Mouse (Mus musculus) right cerebral cortex, adult 2 months (tissue): ENCODE measurements around the gene Faf1.

Experiments used
- DNase-seq, 2 experiments: peaks; one replicate each; pipeline ENCODE4 v3.0.0; 2021 to 2022; ENCODE audit warnings: low spot score in 2 of 2

Faf1 gene

DNA sequence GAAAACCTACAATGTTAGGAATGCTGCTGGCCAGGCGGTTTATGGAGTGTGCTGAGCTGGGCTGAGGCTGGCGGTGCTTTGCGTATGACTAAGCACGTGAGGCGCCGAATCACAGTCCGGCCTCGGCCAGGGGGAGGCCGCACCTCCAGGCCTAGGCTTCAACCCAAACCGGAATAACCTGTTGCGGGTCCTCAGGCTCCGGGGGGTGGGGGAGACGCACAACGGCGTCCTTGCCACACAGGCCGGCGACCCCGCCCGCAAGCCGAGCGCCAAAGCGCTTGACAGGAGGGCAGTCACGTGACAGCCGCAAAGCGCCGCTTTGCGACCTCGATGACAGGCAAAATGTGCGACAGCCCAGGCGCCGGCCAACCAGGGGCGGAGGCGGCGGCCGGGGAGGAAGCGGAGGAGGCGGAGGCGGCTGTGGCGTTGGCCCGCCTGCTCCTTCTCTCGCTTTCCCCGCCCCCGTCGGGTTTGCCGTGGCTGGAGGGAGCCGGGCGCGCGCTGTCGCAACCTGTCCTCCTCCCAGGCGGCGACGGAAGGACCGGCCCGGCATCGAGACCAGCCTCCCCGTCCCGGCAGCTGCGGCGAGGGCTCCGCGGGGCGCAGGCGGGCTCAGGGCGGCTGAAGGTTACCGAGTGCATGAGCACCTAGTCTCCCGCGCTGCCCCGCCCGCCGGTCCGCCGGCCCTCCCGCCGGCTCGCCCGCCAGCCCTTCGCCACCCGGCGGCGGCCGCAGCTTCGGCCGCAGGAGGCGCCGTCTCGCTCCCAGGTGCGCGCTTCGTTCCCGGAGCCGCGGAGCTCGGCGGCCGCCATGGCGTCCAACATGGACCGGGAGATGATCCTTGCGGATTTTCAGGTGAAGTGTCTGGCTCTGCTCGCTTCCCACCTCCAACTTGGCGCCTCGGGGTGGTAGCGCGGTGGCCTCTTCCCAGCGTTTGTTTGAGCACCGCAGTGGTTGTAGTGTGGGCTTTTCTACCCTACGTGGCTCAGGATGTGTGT lies at the start of gene Faf1:
Gene Faf1, plus strand, starts transcription at position 371 of the 998 bp plus-strand sequence.
- peak; percentile 96 to 98 for DNase-seq

DNA sequence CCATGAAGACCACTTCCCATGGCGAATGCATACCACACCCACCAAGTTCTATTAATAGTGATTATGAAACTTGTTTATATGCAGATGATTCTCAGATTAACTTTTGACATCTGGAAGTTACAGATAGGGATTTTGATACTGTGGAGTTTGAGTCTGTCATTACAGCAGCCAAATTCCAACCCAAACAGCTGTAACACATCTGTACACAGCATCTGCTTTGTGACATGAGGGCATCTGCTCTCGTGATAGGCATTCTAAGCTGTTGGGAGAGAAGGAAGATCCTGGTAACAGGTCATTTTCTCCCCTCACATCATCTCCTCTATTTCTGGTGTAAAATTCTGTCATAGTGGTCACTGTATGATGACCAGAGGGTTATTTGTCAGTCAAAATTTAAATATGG lies 46.2 kb upstream of the Faf1 start:
- no peak for DNase-seq

DNA sequence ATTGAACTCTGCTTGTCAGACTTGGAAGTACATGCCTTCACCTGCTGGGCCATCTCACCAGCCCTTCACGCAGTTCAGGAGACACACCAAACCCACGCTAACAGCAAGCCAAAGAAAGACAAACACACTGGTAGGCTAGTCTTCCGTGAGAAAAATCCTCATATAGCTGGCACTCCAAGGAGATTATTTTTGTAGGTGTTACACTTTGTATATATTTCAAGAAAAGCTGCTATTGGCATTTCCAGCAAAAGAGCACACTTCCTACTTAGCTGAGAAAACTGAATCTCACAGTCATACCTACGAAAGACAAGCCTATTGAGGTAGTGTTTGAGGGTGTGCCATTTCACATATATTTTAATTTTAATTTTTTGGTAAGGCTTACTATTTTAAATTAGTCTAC lies 45.4 kb upstream of the Faf1 start:
- no peak for DNase-seq

DNA sequence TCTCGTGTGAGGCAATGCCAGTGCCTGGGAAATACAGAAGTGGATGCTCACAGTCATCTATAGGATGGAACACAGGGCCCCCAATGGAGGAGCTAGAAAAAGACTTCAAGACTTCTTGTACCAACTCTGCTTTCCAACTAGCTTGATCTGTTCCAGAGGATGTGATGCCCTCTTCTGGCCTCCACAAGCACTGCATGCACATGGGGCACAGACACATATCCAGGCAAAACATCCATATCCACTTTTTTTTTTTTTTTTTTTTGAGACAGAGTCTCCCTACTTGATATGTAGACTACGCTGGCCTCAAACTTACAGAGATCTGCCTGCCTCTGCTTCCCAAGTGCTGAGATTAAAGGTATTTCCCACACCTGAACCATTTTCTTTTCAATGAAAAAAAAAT lies 41.4 kb upstream of the Faf1 start:
- DNase-seq = no peak

DNA sequence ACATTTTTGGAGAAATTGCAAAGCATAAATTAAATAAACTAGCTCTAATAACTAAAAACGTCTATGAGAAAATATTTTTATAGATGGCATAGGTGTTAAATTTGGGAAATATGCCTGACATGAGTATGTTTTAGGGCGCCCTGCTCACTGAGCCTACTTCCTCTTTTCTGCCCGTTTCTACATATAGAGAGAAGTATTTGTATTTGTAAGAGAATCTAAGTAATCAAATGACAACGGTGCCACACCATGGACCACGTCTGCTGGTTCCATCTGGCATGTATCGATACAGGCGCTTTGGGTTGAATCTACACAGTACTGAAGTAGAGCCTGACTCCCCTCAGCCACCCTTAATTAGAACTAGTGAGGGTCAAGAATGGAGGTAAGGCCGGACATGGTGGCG lies 37.0 kb upstream of the Faf1 start:
- no peak for DNase-seq

DNA sequence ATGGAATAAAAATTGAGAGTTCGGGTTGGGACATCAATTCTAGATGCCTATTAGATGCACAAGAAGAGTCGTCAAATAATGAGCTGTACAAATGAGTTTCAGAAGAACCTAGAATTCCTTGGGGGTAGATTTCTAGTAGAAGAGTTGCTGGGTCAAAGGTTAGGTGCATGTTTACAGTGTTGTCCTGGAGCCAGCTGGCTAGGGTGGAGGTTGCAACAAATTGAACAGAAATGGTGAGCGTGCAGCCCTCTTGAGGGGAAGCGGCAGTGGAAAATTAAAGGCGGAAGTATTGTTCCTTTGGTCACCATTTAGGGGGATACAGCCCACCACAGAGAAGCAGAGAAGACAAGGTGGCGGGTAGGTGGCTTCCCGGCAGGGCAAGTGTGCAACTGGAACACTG lies 36.2 kb upstream of the Faf1 start:
- DNase-seq = no peak

DNA sequence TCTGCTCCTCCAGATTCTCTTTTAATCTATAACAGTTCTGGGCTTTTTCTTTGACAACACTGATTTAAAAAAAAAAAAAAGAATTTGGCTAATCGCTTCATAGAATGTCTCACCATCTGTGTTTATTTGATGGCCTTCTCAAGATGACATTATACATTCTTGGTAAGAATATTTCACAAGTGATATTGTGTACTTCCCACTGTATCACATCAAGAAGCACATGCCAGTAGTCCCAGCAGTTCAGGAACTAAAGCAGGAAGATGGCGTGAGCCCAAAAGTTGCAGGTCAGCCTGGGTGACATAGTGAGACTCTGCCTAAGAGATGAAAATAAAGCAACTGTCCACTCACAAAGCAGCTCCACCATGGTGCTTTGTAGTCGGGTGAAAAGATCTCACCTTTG lies 34.9 kb upstream of the Faf1 start:
- DNase-seq = no peak

DNA sequence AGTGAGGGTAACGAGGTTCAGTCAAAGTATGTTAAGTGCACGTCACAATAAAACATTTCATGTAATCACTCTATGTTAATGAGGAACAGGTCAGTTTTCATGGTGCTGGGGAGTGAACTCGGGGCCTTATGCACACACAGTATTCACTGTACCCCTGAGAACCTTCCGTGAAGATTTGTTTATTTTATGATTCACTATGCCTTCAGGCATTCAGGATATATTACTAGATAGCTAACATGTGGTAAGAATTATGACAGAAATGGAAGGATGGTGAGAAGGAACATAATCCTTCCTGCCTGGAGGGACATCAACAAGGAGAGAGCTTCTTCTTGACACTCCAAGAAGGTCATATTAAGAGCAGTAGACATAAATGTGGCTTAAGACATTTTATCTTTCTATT lies 29.1 kb upstream of the Faf1 start:
- DNase-seq = no peak

DNA sequence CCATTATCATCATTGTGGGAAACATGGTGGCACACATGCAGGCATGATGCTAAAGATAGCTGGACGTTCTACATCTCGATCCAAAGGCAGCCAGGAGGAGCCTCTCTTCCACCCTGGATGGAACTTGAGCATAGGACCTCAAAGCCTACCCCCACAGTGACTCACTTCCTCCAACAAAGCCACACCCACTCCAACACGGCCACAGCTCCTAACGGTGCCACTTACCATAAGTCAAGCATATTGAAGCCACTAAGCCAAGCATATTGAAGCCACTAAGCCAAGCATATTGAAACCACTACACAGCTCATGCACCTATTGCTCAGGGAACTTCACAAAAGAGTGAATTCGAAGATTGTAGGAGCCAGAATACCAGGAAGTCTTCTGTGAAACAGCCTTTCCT lies 27.1 kb upstream of the Faf1 start:
- no peak for DNase-seq

DNA sequence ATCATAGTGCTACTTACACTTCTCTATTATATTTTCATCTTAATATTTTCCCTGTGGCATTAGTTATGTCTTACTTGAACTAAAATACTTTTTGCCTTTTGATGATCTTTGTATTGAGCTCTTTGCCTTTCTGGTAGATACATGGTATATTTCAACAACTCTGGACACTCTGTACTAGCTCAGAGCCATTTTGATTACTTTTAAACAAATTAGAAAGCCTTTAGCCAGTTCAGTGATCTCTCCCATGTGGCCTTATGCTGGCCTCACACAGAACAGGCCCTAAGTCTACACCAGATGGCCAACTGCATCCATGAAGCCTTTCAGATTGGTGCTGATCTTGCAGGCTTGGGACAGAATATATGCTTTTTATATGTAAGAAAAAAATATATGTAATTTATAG lies 23.1 kb upstream of the Faf1 start:
- no peak for DNase-seq

DNA sequence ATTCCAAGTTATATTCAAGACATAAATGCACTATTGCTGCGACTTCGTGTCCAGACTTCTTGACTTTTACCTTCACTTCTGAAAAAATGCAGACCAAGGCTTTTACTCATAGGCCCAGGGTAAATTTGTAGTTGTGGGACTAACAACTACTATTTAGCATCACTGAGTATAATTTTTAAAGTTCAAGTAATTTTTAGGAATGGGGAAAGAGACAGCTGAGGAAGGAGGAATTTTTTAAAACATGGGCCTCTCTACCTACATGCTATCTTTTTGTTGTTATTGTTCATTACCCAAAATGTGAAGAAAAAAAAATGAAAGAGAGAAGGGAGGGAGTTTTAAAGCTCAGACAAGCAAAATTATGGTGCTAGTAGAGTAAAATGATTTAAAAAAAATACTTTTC lies 21.7 kb upstream of the Faf1 start:
- DNase-seq = no peak

DNA sequence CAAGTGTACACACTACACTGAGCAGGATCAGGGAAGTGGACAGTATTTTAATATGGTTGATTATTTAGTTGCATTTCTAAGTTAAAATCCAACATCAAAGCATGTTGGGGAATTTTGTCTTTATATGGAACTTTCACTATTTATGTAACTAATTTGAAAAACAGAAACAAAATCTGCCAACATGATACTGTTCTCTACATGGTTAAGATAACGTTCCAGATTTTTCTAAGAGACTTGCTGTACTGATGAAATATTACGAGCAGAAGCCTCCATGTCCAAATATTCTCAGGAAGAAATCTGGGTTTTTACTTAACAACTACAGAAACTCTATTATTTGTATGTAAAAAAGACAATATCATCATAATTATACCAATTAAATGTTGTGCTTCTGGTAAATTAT lies 20.6 kb upstream of the Faf1 start:
- DNase-seq = no peak

DNA sequence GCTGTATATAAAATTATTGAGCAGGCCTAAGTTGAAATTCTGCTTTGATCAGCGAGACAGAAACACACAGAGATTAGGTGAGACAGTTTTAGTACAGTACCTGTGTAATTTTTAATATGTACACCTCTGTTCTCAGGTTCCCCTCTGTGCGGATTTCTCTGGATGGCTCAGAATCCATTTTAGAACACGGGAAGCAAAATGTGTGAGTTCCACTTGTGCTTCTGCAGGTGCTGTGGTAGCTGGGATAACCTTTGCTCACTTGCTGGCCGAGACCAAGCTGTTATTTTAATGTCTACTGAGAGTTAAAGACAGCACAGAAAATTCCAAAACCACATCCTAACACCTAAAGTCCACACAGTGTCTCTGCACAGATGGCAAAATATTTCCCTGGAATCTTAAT lies 20.1 kb upstream of the Faf1 start:
- no peak for DNase-seq

DNA sequence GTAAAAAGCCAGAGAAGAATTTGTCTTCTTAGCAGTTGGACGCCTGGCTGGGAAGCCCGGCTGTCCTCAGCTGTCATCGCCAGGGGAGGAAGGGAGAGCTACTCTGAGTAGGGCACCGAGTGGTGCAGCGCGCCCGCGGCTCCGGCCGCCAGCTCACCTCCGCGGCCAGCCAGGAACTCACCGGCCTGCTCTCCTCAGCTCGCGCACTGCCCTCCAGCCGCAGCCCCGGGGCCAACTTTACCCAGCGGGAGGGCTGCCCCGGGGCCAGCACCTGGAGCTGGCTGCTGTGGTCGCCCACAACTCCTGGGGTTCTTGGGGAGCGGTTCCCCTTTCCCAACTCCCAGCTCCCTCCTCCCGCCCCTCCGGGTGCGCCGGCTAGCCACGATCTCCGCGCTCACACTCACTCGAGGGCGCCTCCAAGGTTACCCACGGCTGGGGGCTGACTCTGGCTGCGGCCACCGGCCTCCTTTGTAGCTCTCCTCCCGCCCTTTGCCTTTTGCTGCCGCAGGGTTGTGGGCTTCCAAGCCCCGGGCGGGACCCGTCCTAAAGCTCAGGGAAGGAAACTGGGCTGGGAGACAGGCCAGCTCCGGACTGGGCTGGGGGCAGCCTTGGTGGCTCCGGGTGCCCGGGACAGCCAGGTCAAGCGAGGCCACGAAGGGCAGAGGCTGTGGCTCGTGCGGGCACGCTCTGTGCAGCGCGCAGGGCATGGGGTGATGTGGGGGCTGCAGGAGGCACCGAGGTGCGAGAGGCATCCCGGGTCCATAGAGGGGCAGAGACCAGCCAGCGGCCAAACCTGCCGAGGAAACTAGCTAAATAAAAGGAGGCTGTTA lies 19.2 kb upstream of the Faf1 start:
- DNase-seq = no peak

DNA sequence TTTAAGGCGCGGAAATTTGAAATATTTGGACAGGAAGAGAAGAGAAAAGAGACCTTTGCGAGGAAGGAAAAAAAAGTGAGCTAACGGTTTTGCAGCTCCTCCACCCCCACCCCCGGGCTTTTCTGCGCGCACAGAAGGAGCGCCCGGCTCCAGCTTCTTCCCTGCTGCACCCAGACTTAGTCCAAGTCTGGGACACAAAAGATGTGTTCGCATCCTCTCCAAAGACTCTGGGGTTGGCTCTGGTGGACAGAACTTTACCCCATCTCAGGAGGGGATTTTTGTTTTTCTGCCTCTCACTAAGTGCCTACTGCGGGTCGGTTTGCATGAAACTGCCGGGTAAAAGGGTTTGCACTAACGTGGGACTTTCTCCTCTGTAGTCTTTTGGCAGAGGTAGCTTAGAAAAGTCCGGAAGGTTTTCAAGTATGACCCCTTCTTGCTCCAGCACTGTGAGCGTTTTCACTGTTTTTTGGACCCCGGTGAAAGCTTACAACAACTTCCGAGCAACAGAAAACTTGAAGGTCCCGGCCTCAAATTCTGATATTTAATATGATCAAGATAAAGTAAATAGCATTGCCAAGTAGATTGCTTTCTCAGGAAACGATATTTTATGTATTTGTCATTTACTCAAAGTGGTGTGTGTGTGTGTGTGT lies 18.4 kb upstream of the Faf1 start:
- DNase-seq = no peak

DNA sequence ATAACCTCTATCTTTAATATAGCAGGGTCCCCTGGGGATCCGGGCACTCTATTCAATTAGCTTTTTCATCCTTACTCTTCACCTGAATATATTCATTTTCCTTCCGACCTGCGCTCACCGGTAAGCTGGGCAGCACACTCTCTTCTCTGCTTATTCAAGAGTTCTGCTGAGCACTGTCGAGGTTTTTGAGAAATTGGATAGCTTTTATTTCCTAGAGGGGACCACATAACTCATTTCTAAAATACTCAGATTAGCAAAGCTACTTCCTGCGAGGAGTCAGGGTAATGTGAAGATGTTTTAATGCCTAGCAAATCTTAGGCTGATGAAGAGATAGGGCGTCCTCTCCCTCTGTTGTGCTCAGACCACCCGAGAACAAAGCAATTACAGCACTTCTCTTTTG lies 17.6 kb upstream of the Faf1 start:
- no peak for DNase-seq

DNA sequence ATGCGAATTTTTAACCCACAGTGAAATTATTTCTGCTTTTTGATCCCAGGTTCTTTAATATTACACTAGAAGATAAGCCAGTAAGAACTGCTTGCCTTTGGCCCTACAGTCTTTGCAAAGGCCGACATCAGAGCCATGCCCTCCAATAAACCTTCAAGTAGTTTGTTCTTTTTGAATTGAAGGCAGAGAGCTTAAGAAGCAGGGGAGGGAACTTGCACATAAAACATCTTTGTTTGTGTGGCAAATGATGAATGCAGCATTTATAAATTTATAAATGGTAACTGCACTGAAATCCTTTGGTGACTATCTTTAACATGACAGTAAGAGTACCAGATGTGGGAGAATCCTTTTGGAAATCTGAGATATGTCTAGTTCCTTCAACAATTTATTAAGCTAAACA lies 16.8 kb upstream of the Faf1 start:
- DNase-seq = no peak

DNA sequence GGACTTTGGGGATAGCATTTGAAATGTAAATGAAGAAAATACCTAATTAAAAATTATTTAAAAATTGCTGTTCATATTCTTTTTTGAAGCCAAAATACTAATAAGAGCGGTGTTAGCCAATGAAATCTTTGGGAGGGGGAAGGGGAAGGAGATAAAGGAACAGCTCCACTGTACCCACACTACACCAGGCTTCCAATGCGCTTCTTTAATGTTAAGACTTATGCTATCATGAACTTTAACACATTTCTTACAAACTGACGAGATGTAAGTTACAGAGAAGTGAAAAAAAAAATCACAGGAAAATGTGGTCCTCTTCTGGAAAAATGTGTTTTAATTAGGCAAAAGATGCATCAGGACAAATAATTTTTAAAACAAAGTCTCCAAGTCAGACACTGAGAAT lies 15.8 kb upstream of the Faf1 start:
- DNase-seq = no peak

DNA sequence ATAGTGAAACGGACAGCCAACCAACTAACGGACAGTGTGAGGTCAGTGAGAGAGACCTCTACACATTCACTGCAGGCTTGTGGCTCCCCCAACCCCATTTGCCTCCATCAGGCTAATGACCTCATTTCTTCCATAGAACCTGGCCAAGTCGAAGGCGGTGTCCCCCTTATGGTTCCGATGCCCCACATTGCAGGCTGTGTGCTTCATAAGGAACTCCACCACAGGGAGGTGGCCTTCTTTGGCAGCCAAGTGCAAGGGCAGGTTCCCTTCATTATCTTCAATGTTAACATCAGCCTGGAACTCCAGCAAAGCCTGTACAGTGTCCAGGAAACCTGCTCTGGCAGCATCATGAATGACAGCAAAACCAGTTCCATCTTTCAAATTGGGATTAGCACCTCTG lies 15.2 kb upstream of the Faf1 start:
- DNase-seq = no peak

DNA sequence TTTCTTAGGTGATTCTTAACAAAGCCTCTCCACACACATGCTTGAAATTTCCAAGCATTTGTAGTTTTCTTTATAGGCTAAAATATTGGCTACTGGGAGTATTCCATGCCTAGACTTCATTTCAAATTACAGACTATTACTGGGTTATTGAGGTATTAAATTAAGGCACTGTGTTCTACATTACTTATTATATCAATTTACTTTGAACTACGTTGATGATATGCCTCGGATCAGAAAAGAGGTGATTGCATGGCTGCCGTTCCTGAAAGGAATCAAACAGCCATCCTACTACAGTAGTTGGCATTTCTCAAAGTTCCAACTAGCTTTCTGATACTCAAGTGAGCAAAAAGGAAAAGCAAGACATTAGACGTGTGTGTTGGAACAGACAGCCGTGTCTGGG lies 14.1 kb upstream of the Faf1 start:
- DNase-seq = no peak

DNA sequence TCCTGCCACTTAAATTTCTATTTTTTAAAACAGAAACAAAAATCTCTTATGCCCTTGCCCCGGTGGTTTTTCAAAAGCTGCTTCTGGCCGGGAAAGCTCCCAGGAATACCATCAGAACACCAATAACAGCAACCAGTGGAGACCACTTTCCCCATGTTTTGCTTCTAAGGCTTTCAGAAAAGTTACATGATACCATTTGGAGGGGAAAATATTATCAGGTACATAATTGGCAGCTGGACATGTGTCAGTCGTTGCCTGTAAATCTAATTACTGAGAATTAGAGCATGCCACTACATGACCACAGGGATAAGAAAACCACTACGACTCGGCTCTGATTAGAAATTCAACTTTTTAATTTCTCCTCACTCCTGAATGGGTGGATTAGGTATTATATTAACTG lies 12.3 kb upstream of the Faf1 start:
- DNase-seq = no peak
